Mouse (Mus musculus) layer of hippocampus, adult 8-10 months (tissue): ENCODE data around the gene Aldob. TPM values are rescaled to one million over a fixed set of nuclear protein-coding genes. Genes with fewer than 3 reads are reported as not detected.
A peak's percentile ranks its signal among the peaks of the same experiment; 100 is the strongest.
"Not testable (repeated sequence)": the region's sequence is repeated elsewhere in the genome, so short reads cannot be mapped to it uniquely, and the experiment has no call there.

Source experiments
- DNase-seq, 2 experiments: peaks; one replicate each; pipeline ENCODE4 v3.0.0; 2022; ENCODE audit warnings: low spot score in 2 of 2
- total RNA-seq, 4 experiments: library from RNA; stranded (reverse); gene quantifications; 2 replicates each; pipeline ENCODE4 v1.2.4; 2022

The Aldob gene
- total RNA-seq, 4 experiments from 2014 or later: 2.3 to 4.1 (median 2.6) TPM

DNA sequence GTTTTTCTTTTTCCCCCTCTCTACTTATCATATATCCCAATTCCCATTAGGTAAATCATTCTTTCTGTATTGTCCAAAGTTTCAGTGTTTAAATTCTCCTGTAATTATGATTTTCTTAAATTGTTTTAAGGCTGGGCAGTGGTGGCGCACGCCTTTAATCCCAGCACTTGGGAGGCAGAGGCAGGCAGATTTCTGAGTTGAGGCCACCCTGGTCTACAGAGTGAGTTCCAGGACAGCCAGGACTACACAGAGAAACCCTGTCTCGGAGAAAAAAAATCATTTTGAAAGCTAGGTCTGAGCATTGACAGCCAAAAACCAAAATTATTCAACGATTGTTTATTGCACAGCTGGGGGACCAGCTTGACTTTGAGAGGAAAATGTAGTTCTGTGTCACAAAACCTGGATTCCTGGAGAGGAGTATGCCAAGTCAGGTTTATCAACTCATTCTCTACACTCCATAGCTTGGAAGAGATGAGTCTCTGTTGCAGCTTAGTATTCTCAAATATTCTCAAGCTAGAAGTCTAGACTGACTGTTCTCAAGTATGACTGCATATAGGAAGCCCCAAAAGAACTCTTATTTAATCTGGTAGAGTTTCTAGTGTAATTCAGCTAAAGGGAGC, 13.6 kb downstream of the Aldob start:
- no peak for DNase-seq

DNA sequence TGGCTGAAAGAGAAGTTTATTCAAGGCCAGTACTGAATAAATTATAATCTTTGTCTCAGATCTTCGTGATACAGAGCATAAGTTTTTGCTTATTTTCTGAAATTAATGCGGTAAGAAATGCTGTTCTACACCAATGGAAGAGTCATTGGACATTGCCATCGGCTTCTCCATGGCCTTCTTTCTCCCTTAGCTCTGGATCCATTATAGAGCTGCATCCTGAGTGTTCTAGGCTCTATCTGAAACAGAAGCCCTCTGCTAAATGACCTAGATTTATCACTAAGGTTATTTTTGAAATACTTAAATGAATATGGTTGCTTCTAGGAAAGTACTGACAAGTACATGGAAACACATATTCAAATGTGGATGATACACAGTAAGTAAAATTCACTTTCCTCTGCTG, 14.3 kb downstream of the Aldob start:
- DNase-seq: no peak

DNA sequence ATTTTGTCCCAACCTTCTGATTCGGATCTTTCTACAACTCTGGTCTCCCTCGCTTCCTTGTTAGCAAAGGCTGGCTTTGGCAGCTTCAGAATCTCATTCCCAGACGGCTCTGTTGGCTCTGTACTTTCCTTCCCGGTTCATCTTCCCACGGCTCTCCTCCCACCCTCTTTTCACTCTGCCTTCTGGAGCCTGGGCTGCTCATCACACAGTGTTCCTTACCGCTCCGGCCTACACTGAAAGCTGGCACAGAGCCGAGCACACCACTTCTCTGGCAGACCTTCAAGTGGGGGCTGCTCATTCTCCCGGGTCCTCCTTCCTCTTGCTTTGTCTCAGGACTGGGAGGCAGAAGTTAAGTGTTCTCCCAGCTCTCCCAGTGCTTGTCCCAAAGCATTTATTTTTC, 26.8 kb downstream of the Aldob start:
- peak; percentile 85 to 86 for DNase-seq

DNA sequence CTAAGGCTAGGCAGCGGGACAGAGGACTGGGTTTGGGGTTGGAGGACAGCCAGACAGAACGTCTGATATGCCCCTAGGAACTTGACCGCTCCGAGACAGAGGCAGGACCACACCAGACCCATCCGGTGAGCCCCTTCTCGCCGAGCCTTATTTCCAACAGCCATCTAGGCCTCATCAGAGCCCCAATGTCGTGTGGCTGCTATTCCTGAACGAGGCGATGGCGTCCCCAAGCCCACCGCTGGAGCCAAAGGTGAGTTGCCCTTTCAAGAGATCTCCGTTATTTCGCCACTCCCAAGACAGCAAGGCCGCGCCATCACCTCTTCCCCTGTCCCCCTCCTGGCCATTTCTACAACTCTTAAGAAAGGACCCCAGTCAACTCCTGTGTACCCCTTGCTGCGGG, 28.0 kb downstream of the Aldob start:
- no peak for DNase-seq

DNA sequence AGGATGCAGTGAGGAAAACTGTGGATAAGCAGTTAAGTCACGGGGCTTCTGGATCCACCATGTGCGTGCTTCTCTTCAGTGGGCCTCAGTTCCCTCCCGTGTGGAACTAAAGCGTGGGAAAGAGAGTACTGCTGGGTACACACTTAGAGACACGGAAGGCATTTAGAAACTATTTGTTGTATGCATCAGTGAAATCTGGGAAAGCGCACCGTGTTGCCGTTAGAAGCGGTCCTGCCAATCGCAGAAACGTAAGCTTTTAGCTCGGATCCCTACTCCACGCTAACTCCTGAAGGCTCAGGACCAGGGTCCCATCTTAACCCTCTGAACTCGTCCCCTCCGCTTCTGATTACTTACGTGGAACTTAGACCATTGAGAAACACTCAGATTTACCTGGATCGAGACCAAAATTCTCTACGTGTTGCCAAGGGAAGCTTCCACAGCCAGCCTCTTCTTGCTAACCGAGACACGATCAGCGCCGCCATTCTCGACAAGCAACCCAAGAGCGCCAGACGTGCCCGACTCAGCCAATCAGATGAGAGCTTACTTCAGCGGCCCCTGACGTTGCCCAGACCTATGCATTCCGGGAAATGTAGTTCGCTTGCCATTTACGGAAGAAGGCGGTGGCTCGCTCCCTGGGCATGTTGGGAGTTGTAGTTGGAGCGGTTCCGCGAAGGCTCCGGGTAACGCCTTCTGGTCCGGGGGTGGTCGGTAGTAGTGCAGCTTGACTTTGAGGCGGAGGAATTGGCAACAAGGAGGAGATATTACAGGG, 28.6 kb downstream of the Aldob start, which contains the start of the genes Mrpl50 and Zfp189:
Gene Mrpl50 (minus strand): TSS at position 522 of the 769 bp plus-strand sequence.
Gene Zfp189 (plus strand): TSS at position 605 of the 769 bp plus-strand sequence.
- peak; percentile 98 for DNase-seq

DNA sequence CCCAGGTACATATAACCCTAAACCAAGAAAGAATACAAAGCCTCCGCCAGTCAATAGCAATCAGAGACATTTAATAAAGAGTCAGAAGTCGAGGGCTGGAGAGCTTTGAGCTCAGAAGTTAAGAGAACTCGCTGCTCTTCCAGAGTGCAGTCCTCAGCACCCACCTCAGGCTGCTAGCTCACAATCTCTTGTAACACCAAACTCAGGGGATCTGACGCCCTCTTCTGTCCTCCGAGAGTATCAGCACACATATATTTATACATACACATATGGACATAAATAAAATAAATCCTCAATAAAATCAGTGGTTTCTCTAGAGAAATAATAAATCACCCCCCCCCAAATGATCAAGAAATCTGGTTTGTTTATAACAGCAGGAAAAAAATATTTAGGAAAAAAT, 29.9 kb downstream of the Aldob start:
- DNase-seq: no peak

DNA sequence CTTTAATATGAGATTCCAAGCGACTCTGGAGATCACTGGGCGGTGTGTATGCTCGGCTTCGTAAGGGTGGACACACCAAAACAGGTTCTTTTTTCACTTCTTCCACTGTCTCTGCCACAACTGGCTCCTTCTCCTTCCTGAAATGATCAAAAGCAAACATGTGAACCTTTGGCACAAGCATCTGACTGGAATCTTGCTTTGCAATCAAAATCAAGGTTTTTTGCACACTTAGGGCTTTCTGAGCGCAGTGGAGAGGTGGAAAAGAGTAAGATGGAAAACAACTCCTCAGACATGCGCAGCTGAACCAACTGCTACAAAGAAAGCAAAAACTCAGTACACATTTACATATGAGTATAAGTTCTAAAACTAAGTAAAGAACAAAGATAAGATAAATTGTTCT, 34.9 kb downstream of the Aldob start:
- DNase-seq: no peak

DNA sequence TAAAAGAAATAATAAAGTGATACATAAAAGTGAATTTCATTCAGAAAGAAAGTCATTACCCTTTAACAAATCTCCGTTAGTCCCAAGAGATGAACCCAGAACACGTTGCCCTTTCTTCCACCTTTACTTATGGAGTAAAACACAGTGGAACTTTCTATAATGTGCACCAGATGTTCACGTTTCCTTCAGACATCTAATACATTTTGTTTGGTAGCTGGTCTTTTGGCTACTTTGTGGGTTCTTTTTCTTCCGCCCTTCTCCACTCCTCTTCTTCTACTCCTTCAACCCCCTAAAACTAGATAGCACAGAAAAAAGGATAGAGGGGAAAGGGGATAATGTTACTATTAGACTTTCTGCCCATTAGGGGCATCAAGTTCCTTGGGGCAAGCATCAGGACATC, 36.7 kb downstream of the Aldob start:
- no peak for DNase-seq

DNA sequence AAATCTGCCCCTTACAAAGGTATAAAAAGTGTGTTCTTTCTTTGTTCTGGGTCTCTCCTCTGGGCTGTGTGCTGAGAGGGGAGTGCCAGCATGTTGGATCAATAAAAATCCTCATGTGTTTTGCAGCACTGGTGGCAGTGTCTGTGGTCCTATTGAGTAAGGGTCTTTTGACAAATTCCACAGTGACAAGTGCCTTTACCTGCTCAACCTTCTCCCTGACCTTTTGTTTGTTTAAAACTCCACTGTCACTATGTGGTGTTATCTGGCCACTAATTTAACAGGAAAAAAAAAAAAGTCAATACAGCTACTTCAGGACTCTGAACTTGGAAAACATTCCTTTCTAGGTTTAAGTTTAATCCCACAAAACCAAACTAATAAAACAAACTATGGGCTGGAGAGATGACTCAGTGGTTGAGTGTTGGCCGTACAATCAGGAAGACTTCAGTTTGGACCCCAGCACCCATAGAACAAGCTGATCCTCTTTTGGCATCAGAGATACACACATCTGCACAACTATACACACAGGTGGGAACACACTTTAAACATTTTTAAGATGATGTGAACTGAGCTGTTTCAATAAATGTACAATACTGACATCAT, 39.0 kb downstream of the Aldob start:
- DNase-seq: not testable (repeated sequence)

DNA sequence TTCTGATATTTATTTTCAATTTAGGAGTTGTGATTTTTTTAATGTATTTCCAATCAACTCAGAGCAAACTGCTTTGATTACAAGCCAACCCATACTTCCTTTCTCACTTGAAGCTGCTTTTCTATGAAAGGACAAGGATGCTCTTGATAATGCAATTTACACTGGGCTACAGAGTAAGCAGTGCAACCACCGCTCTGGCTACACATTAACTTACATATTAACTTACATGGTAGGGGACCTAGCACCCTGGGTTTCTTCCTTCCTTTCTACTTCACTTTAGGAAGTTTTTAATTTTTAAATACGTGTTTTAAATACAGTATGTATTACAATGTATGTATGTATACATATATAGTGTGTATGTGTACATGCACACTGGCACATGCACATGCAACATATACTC, 40.2 kb downstream of the Aldob start:
- no peak for DNase-seq

DNA sequence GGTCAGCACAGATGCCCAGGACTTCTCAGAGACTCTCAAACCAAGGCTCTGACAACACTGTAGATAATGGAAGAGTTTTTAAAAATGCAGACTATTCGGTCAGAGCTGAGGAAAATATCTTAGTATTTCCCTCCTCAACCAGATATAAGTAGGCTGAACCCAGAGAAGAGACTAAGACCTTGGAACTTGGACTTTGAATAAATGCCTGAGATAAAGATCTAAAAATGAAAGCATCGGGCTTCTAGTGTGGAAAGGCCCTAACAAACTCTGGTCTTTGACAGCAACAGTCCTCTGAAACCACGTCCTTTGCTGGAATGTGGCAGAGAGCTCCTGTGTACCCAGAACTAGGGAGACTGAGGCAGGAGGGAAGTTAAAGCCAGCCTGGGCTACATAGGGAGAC, 43.0 kb downstream of the Aldob start, which contains the start of gene Baat:
Gene Baat (minus strand): TSS at position 172 of the 400 bp plus-strand sequence.
- DNase-seq: no peak

DNA sequence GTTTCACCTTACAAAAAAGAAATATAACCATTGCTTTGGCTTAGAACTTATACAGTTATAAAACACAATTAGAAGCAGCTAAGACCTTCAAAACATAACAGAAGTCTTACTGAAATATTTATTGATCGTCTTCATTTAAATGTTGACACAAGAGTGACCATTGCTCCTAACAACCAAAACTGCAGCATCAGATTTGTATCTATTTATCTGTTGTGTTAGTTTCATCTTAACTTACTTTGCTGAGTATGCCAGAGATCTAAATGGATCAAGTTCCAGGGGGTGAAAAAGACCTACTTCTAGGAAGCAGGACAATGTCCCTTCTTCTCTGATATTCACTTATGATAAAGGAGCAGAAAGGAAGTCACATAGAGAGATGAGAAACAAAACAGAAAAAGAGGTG, 45.8 kb downstream of the Aldob start:
- DNase-seq: no peak

Other genes with a start within 250 kb of the Aldob start
- gene Acnat2, start 141.4 kb downstream of the Aldob start, total RNA-seq: under 1 TPM in 2 of 4 experiments, not detected in 2; 0.25 to 0.27 TPM
- not detected for gene Acnat1, start 75.6 kb downstream of the Aldob start, total RNA-seq
- under 1 TPM; 0.20 to 0.54 (median 0.26) TPM for gene Baat, start 43.0 kb downstream of the Aldob start, total RNA-seq
- 10 to 100 TPM; 29.3 to 35.0 (median 32.1) TPM for gene Mrpl50, start 28.5 kb downstream of the Aldob start, total RNA-seq
- gene Zfp189, start 28.4 kb downstream of the Aldob start, total RNA-seq: 10 to 100 TPM; 23.9 to 30.1 (median 28.7) TPM
- gene Tmem246, start 48.3 kb upstream of the Aldob start, total RNA-seq: 10 to 100 TPM; 68.9 to 76.0 (median 69.6) TPM
- gene Rnf20, start 82.5 kb upstream of the Aldob start, total RNA-seq: 10 to 100 TPM; 69.0 to 90.0 (median 83.4) TPM
- gene Ppp3r2, start 132.5 kb upstream of the Aldob start, total RNA-seq: 1 to 10 TPM in 1 of 4 experiments, under 1 TPM in 3; 0.58 to 1.2 (median 0.70) TPM